Mouse (Mus musculus) CH12.LX (cell line): Measurements from ENCODE around the gene Siae. TPM values are rescaled to one million over a fixed set of nuclear protein-coding genes. Genes with fewer than 3 reads are reported as not detected.

Experiments
- DNase-seq: peaks from one replicate; pipeline ENCODE4 v3.0.0-alpha.2; 2013; ENCODE audit errors: extremely low read depth
- H3K27ac ChIP-seq: 2 replicates; pipeline ENCODE4 v1.5.1; 2012; ENCODE audit warnings: low read depth, mild to moderate bottlenecking, control low read depth, moderate library complexity; ENCODE audit not compliant: insufficient read depth
- H3K27me3 ChIP-seq: replicated peaks from 2 replicates; pipeline ENCODE3; 2012; ENCODE audit warnings: inconsistent platforms
- H3K36me3 ChIP-seq, 2 experiments: replicated peaks in 1 of 2; 2 replicates each; pipeline versions ENCODE3 to v1.6.1; 2012; ENCODE audit warnings: inconsistent platforms in 1 of 2, low read length in 1 of 2, mild to moderate bottlenecking in 1 of 2, mixed read lengths in 1 of 2, moderate library complexity in 1 of 2; ENCODE audit not compliant: control insufficient read depth in 1 of 2, insufficient read depth in 1 of 2
- H3K4me1 ChIP-seq, 2 experiments: 2 replicates each; pipeline ENCODE4 v1.6.1; 2012; ENCODE audit warnings: inconsistent platforms in 1 of 2, moderate library complexity in 1 of 2; ENCODE audit not compliant: insufficient read depth in 2 of 2, control insufficient read depth in 1 of 2
- H3K4me2 ChIP-seq: 2 replicates; pipeline ENCODE4 v1.6.1; 2012; ENCODE audit warnings: low read depth, mild to moderate bottlenecking, control low read depth; ENCODE audit not compliant: poor library complexity, insufficient read depth, severe bottlenecking
- H3K4me3 ChIP-seq, 3 experiments: fragments of 150-350 bp in 1 of 3; sonication (generic) in 1 of 3; replicated peaks in 1 of 3; 2 replicates each; pipeline versions ENCODE3 to v1.5.1; 2011 to 2012; ENCODE audit warnings: low read depth in 2 of 3, low read length in 2 of 3, mild to moderate bottlenecking in 2 of 3, moderate library complexity in 2 of 3, control low read depth in 1 of 3, improper control_type of control experiment in 1 of 3, inconsistent platforms in 1 of 3, mixed read lengths in 1 of 3; ENCODE audit not compliant: poor library complexity in 1 of 3
- H3K79me2 ChIP-seq: replicated peaks from 2 replicates; pipeline ENCODE4 v1.6.1; 2012; ENCODE audit warnings: mild to moderate bottlenecking, moderate library complexity; ENCODE audit not compliant: control insufficient read depth, poor library complexity, insufficient read depth, severe bottlenecking; ENCODE audit errors: extremely low read depth
- H3K9ac ChIP-seq: 2 replicates; pipeline ENCODE4 v1.6.1; 2012; ENCODE audit warnings: low read depth, mild to moderate bottlenecking, control low read depth, moderate library complexity; ENCODE audit not compliant: insufficient read depth
- H3K9me3 ChIP-seq: replicated peaks from 2 replicates; pipeline ENCODE3; 2012; ENCODE audit warnings: low read length, inconsistent platforms, mixed read lengths
- CHD1 ChIP-seq: IDR thresholded peaks from 2 replicates; pipeline ENCODE4 v1.6.1; 2012; ENCODE audit warnings: low read depth, low read length, improper control_type of control experiment, inconsistent platforms
- ELF1 ChIP-seq: IDR thresholded peaks from 2 replicates; pipeline ENCODE4 v1.6.1; 2014; ENCODE audit warnings: low read depth, mild to moderate bottlenecking, inconsistent platforms, low read length, improper control_type of control experiment
- JUND ChIP-seq: conservative IDR thresholded peaks from 2 replicates; pipeline ENCODE4 v1.6.1; 2011; ENCODE audit warnings: low read depth, low read length, improper control_type of control experiment
- KAT2A ChIP-seq: IDR thresholded peaks from 2 replicates; pipeline ENCODE4 v1.6.1; 2012; ENCODE audit warnings: low read length, improper control_type of control experiment, inconsistent platforms; ENCODE audit not compliant: insufficient replicate concordance
- MAFK ChIP-seq: IDR thresholded peaks from 2 replicates; pipeline ENCODE4 v1.6.1; 2011; ENCODE audit warnings: low read length, improper control_type of control experiment; ENCODE audit not compliant: insufficient replicate concordance
- MAX ChIP-seq: IDR thresholded peaks from 2 replicates; pipeline ENCODE4 v1.6.1; 2011; ENCODE audit warnings: low read length, improper control_type of control experiment
- NELFE ChIP-seq: IDR thresholded peaks from 2 replicates; pipeline ENCODE4 v1.6.1; 2011; ENCODE audit warnings: low read depth, low read length, improper control_type of control experiment
- PAX5 ChIP-seq: IDR thresholded peaks from 2 replicates; pipeline ENCODE4 v1.6.1; 2012; ENCODE audit warnings: low read length, inconsistent platforms, mixed read lengths
- RCOR1 ChIP-seq: conservative IDR thresholded peaks from 2 replicates; pipeline ENCODE4 v1.6.1; 2012; ENCODE audit warnings: low read depth, mild to moderate bottlenecking, inconsistent platforms, low read length, improper control_type of control experiment
- SMC3 ChIP-seq: IDR thresholded peaks from 2 replicates; pipeline ENCODE4 v1.6.1; 2011; ENCODE audit warnings: low read depth, low read length, improper control_type of control experiment
- ZC3H11A ChIP-seq: IDR thresholded peaks from 2 replicates; pipeline ENCODE4 v1.6.1; 2012; ENCODE audit warnings: low read depth, mild to moderate bottlenecking, inconsistent platforms, low read length, improper control_type of control experiment
- ZKSCAN1 ChIP-seq: IDR thresholded peaks from 2 replicates; pipeline ENCODE4 v1.6.1; 2012; ENCODE audit warnings: low read depth, inconsistent platforms, low read length, improper control_type of control experiment, borderline replicate concordance
- ZMIZ1 ChIP-seq: IDR thresholded peaks from 2 replicates; pipeline ENCODE4 v1.6.1; 2012; ENCODE audit warnings: low read depth, mild to moderate bottlenecking, inconsistent platforms, low read length, improper control_type of control experiment
- dilution Hi-C: fragments of 300-500 bp; cut with MboI; formaldehyde crosslinking; loops from 2 replicates; pipeline ENCODE4 v1.14.3; 2020; ENCODE audit warnings: low sequenced_read_pairs; ENCODE audit not compliant: extremely low pct_unique_long_range_greater_than_20kb, extremely low pct_ligation_motif_present
- in situ Hi-C: fragments of 300-500 bp; cut with MboI; formaldehyde crosslinking; loops from 3 replicates; pipeline ENCODE4 v1.14.3; 2019; ENCODE audit warnings: low sequenced_read_pairs, low pct_ligation_motif_present, low pct_unique_long_range_greater_than_20kb, mixed read lengths
- polyA plus RNA-seq: library from polyadenylated mRNA; unstranded; fragments of >175 nt; gene quantifications from 2 replicates; pipeline ENCODE4 v1.2.1, GENCODE M21; 2012; ENCODE audit warnings: low read depth; ENCODE audit not compliant: insufficient read length
- total RNA-seq, 2 experiments: library from RNA; depleted of rRNA; stranded (reverse); fragments of 300-350 nt in 1 of 2; fragments of >200 nt in 1 of 2; gene quantifications; 2 replicates each; pipeline ENCODE4 v1.2.3; 2012 to 2014

The Siae gene
- total and polyA plus RNA-seq, 3 experiments, result 6.2 to 8.6 (median 7.9) TPM

DNA sequence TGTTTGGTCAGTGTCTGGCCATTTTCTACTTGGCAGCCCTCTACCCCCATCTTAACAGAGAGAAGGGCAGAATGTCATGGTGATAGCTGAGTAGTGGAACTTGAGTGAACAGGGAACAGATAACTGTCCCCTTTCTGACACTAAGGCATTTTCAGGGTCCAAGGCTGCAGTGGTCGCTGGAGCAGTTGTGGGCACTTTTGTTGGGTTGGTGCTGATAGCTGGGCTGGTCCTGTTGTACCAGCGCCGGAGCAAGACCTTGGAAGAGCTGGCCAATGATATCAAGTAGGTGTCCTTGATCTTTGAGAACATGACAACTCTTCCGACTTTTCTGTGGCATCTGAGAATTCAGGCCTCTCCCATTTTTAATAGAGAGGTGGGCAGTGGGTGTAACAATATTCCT lies 18.6 kb upstream of the Siae start:
- Histone ChIP-seq H3K27ac (no peak overlapping the region), H3K79me2 (no peaks in the 10 kb centered on the region), H3K4me3 (no peak overlapping the region), H3K9ac (no peak overlapping the region), H3K9me3 (no peaks in the 10 kb centered on the region), H3K4me2 (no peak overlapping the region), H3K27me3 (no peaks in the 10 kb centered on the region), H3K4me1 (peaks cover 0 to 5% of the 10 kb centered on the region in 2 experiments; a peak in 3 of 4 replicates), H3K36me3 (no peaks in the 10 kb centered on the region)
- TF ChIP-seq MAFK (no peak), ELF1 (no peak), ZMIZ1 (no peak), NELFE (no peak), MAX (no peak), ZC3H11A (no peak), SMC3 (no peak), PAX5 (no peak), KAT2A (no peak), CHD1 (no peak), ZKSCAN1 (no peak)
- dilution Hi-C loops (no loop called here), in situ Hi-C loops (no loop called here)
- DNase-seq, result no peak

DNA sequence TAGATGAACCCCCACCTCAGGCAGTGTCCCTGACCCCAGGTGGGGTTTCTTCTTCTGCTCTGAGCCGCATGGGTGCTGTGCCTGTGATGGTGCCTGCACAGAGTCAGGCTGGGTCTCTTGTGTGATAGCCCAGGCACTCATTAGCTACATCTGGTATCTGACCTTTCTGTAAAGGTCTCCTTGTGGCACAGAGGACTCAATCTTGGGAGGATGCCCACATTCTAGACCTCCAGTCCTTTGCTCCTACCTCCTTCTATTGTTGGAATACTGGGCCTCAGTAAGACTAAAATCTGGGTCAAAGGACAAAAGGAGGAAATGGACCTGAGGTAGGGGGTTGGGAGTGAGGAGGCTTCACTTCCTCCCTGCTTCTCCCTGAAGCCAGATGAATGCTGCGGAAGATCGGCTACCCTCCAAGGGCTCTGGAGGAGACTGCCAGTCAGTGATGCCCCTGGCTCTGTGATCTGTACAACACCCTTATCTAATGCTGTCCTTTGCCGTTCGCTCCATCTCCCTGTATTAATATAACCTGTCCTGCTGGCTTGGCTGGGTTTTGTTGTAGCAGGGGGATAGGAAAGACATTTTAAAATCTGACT lies 17.7 kb upstream of the Siae start:
- H3K79me2 ChIP-seq, result no peaks in the 10 kb centered on the region
- H3K9ac ChIP-seq, result no peak overlapping the region
- peaks cover 0 to 4% of the 10 kb centered on the region in 2 experiments; a peak in 2 of 4 replicates for H3K4me1 ChIP-seq
- TF ChIP-seq RCOR1 (no peak), JUND (no peak), MAFK (no peak)
- dilution Hi-C loops (no loop called here), in situ Hi-C loops (no loop called here)
- no peaks in the 10 kb centered on the region for H3K9me3 ChIP-seq
- no peaks in the 10 kb centered on the region for H3K36me3 ChIP-seq
- no peak overlapping the region for H3K4me2 ChIP-seq
- no peak overlapping the region for H3K27ac ChIP-seq
- no peak overlapping the region for H3K4me3 ChIP-seq
- H3K27me3 ChIP-seq, result no peaks in the 10 kb centered on the region
- DNase-seq, result no peak
